Mouse (Mus musculus): Measurements from ENCODE around the gene Gm20671. TPM values are rescaled to one million over a fixed set of nuclear protein-coding genes. Genes with fewer than 3 reads are reported as not detected.
A peak's percentile ranks its signal among the peaks of the same experiment; 100 is the strongest.
"Not testable (repeated sequence)": the region's sequence is repeated elsewhere in the genome, so short reads cannot be mapped to it uniquely, and the experiment has no call there.

The Gm20671 gene
- polyA plus RNA-seq, 1 experiment from 2014 or later = not detected

GRCm38 (mm10) chr5:32747650-32748375 is 79.1 kb downstream of the Gm20671 start:
- Histone ChIP-seq H3K4me3 (replicated peaks; ENCODE audit: low read length) (no peak overlapping the region), H3K4me1 (ENCODE audit: control insufficient read depth, insufficient read depth, low read length) (peaks cover 24% of the 10 kb centered on the region; the same call in 1 of the 2 replicates), H3K27me3 (ENCODE audit: control insufficient read depth, insufficient read depth, low read length) (no peaks in the 10 kb centered on the region), H3K27ac (ENCODE audit: low read length) (no peak overlapping the region), H3K9me3 (replicated peaks; ENCODE audit: control insufficient read depth, low read length) (no peaks in the 10 kb centered on the region), H3K9ac (ENCODE audit: low read length) (no peak overlapping the region), H3K4me2 (ENCODE audit: low read depth, low read length) (no peak overlapping the region), H3K36me3 (ENCODE audit: control insufficient read depth, insufficient read depth, low read length) (no peaks in the 10 kb centered on the region)
- WGBS = 62% methylated on average over 6 of the region's 6 CpGs
- ATAC-seq (ENCODE audit: insufficient read depth, low FRiP score) = no peak

GRCm38 (mm10) chr5:32745705-32746655 is 80.9 kb downstream of the Gm20671 start:
- Histone ChIP-seq H3K27me3 (ENCODE audit: control insufficient read depth, insufficient read depth, low read length) (no peaks in the 10 kb centered on the region), H3K9ac (ENCODE audit: low read length) (peak overlapping the region; percentile 73), H3K36me3 (ENCODE audit: control insufficient read depth, insufficient read depth, low read length) (no peaks in the 10 kb centered on the region), H3K4me3 (replicated peaks; ENCODE audit: low read length) (peak overlapping the region; percentile 60), H3K4me1 (ENCODE audit: control insufficient read depth, insufficient read depth, low read length) (peaks cover 24% of the 10 kb centered on the region; the same call in 1 of the 2 replicates), H3K27ac (ENCODE audit: low read length) (peak overlapping the region; percentile 92), H3K4me2 (ENCODE audit: low read depth, low read length) (peak overlapping the region; percentile 53), H3K9me3 (replicated peaks; ENCODE audit: control insufficient read depth, low read length) (no peaks in the 10 kb centered on the region)
- peak; percentile 92 for ATAC-seq (ENCODE audit: insufficient read depth, low FRiP score)
- 6% methylated on average over 10 of the region's 10 CpGs for WGBS

GRCm38 (mm10) chr5:32742149-32742548 is 84.8 kb downstream of the Gm20671 start:
- 44% methylated on average over 9 of the region's 9 CpGs for WGBS
- Histone ChIP-seq H3K27me3 (ENCODE audit: control insufficient read depth, insufficient read depth, low read length) (no peaks in the 10 kb centered on the region), H3K36me3 (ENCODE audit: control insufficient read depth, insufficient read depth, low read length) (no peaks in the 10 kb centered on the region), H3K9ac (ENCODE audit: low read length) (0 out of 2 replicates have a peak overlapping the region, but pooled peaks have one; percentile 7), H3K4me2 (ENCODE audit: low read depth, low read length) (no peak overlapping the region), H3K27ac (ENCODE audit: low read length) (no peak overlapping the region), H3K4me1 (ENCODE audit: control insufficient read depth, insufficient read depth, low read length) (peaks cover 25% of the 10 kb centered on the region; the same call in 1 of the 2 replicates), H3K4me3 (replicated peaks; ENCODE audit: low read length) (no peak overlapping the region), H3K9me3 (replicated peaks; ENCODE audit: control insufficient read depth, low read length) (no peaks in the 10 kb centered on the region)
- no peak for ATAC-seq (ENCODE audit: insufficient read depth, low FRiP score)

GRCm38 (mm10) chr5:32741377-32741776 is 85.5 kb downstream of the Gm20671 start:
- WGBS = 78% methylated on average over 4 of the region's 4 CpGs
- H3K4me2 ChIP-seq (ENCODE audit: low read depth, low read length); H3K9me3 ChIP-seq (replicated peaks; ENCODE audit: control insufficient read depth, low read length); H3K36me3 ChIP-seq (ENCODE audit: control insufficient read depth, insufficient read depth, low read length); H3K4me3 ChIP-seq (replicated peaks; ENCODE audit: low read length); H3K27me3 ChIP-seq (ENCODE audit: control insufficient read depth, insufficient read depth, low read length); H3K9ac ChIP-seq (ENCODE audit: low read length); ATAC-seq (ENCODE audit: insufficient read depth, low FRiP score): not testable (repeated sequence)
- H3K4me1 ChIP-seq (ENCODE audit: control insufficient read depth, insufficient read depth, low read length) = peaks cover 17% of the 10 kb centered on the region; the same call in 1 of the 2 replicates
- peak overlapping the region; percentile 18; the same call in 1 of the 2 replicates for H3K27ac ChIP-seq (ENCODE audit: low read length)

GRCm38 (mm10) chr5:32740850-32741249 is 86.1 kb downstream of the Gm20671 start:
- Histone ChIP-seq H3K27ac (ENCODE audit: low read length) (peak overlapping the region; percentile 73), H3K9ac (ENCODE audit: low read length) (0 out of 2 replicates have a peak overlapping the region, but pooled peaks have one; percentile 16), H3K4me1 (ENCODE audit: control insufficient read depth, insufficient read depth, low read length) (peaks cover 16% of the 10 kb centered on the region; the same call in 1 of the 2 replicates)
- H3K9me3 ChIP-seq (replicated peaks; ENCODE audit: control insufficient read depth, low read length); H3K4me3 ChIP-seq (replicated peaks; ENCODE audit: low read length); H3K27me3 ChIP-seq (ENCODE audit: control insufficient read depth, insufficient read depth, low read length); ATAC-seq (ENCODE audit: insufficient read depth, low FRiP score); H3K4me2 ChIP-seq (ENCODE audit: low read depth, low read length); H3K36me3 ChIP-seq (ENCODE audit: control insufficient read depth, insufficient read depth, low read length): not testable (repeated sequence)
- 73% methylated on average over 8 of the region's 8 CpGs for WGBS

GRCm38 (mm10) chr5:32740138-32740537 is 86.8 kb downstream of the Gm20671 start:
- Histone ChIP-seq H3K36me3 (ENCODE audit: control insufficient read depth, insufficient read depth, low read length) (no peaks in the 10 kb centered on the region), H3K4me3 (replicated peaks; ENCODE audit: low read length) (no peak overlapping the region), H3K4me1 (ENCODE audit: control insufficient read depth, insufficient read depth, low read length) (peaks cover 9% of the 10 kb centered on the region; the same call in 1 of the 2 replicates), H3K9me3 (replicated peaks; ENCODE audit: control insufficient read depth, low read length) (no peaks in the 10 kb centered on the region), H3K27ac (ENCODE audit: low read length) (peak overlapping the region; percentile 73; the same call in 1 of the 2 replicates), H3K27me3 (ENCODE audit: control insufficient read depth, insufficient read depth, low read length) (no peaks in the 10 kb centered on the region), H3K4me2 (ENCODE audit: low read depth, low read length) (no peak overlapping the region), H3K9ac (ENCODE audit: low read length) (no peak overlapping the region)
- WGBS = 77% methylated on average over 3 of the region's 3 CpGs
- ATAC-seq (ENCODE audit: insufficient read depth, low FRiP score) = no peak

GRCm38 (mm10) chr5:32736770-32737169 is 90.1 kb downstream of the Gm20671 start:
- peak; percentile 61 for ATAC-seq (ENCODE audit: insufficient read depth, low FRiP score)
- not testable (repeated sequence) for H3K4me1 ChIP-seq (ENCODE audit: control insufficient read depth, insufficient read depth, low read length); H3K9ac ChIP-seq (ENCODE audit: low read length); H3K4me2 ChIP-seq (ENCODE audit: low read depth, low read length); H3K27me3 ChIP-seq (ENCODE audit: control insufficient read depth, insufficient read depth, low read length); H3K27ac ChIP-seq (ENCODE audit: low read length); H3K4me3 ChIP-seq (replicated peaks; ENCODE audit: low read length); H3K36me3 ChIP-seq (ENCODE audit: control insufficient read depth, insufficient read depth, low read length); H3K9me3 ChIP-seq (replicated peaks; ENCODE audit: control insufficient read depth, low read length)
- 84% methylated on average over 3 of the region's 3 CpGs for WGBS

- Histone ChIP-seq H3K27ac (ENCODE audit: low read length) (no peak overlapping the region), H3K9ac (ENCODE audit: low read length) (no peak overlapping the region), H3K36me3 (ENCODE audit: control insufficient read depth, insufficient read depth, low read length) (no peaks in the 10 kb centered on the region), H3K4me3 (replicated peaks; ENCODE audit: low read length) (no peak overlapping the region), H3K4me1 (ENCODE audit: control insufficient read depth, insufficient read depth, low read length) (0 out of 2 replicates have a peak, but pooled peaks cover 4% of the 10 kb centered on the region), H3K9me3 (replicated peaks; ENCODE audit: control insufficient read depth, low read length) (no peaks in the 10 kb centered on the region), H3K27me3 (ENCODE audit: control insufficient read depth, insufficient read depth, low read length) (no peaks in the 10 kb centered on the region), H3K4me2 (ENCODE audit: low read depth, low read length) (no peak overlapping the region)
- 93% methylated on average over 6 of the region's 6 CpGs for WGBS
- no peak for ATAC-seq (ENCODE audit: insufficient read depth, low FRiP score)
Measured at GRCm38 (mm10) chr5:32735779-32736178, 91.1 kb downstream of the Gm20671 start.

GRCm38 (mm10) chr5:32733892-32734291 is 93.0 kb downstream of the Gm20671 start:
- not testable (repeated sequence) for H3K4me1 ChIP-seq (ENCODE audit: control insufficient read depth, insufficient read depth, low read length); H3K4me2 ChIP-seq (ENCODE audit: low read depth, low read length); H3K36me3 ChIP-seq (ENCODE audit: control insufficient read depth, insufficient read depth, low read length); H3K27me3 ChIP-seq (ENCODE audit: control insufficient read depth, insufficient read depth, low read length); H3K9me3 ChIP-seq (replicated peaks; ENCODE audit: control insufficient read depth, low read length); H3K9ac ChIP-seq (ENCODE audit: low read length); H3K4me3 ChIP-seq (replicated peaks; ENCODE audit: low read length); H3K27ac ChIP-seq (ENCODE audit: low read length)
- 0 out of 2 replicates have a peak, but pooled peaks have one; percentile 14 for ATAC-seq (ENCODE audit: insufficient read depth, low FRiP score)
- 92% methylated on average over 6 of the region's 6 CpGs for WGBS

Measured in stomach, embryonic 16.5 days (tissue).